10 mouse cellular contexts compared by ENCODE assay signal in genomic region chr13:40784202-40784771, GRCm38 (mm10). TPM values are rescaled to one million over a fixed set of nuclear protein-coding genes. Genes with fewer than 3 reads are reported as not detected.
DNase-seq lines count a peak whose midpoint lies in the region; ATAC-seq and TF ChIP-seq lines count a peak whose summit lies in the region.
"Had no signal": no experiment of that assay in that cellular context is flagged by ENCODE, and none has a peak within 500 bp of the region (broad histone marks: within the 10 kb centered on the region; RNA-seq: fewer than 3 reads in every experiment).

No protein-coding gene starts in this region.

- H3K36me3 ChIP-seq in liver, postnatal 0 days (replicated peaks; ENCODE audit: insufficient read depth, low read length) = no peaks in the 10 kb centered on the region
- H3K36me3 ChIP-seq in liver, embryonic 12.5 days = no peaks in the 10 kb centered on the region
- H3K36me3 ChIP-seq: embryonic facial prominence, embryonic 12.5 days; liver, embryonic 13.5 days had no signal

- no peak overlapping the region for H3K9ac ChIP-seq in liver, postnatal 0 days (replicated peaks)
- H3K9ac ChIP-seq in liver, embryonic 12.5 days = no peak overlapping the region
- H3K9ac ChIP-seq: embryonic facial prominence, embryonic 12.5 days; liver, embryonic 13.5 days had no signal

- TF ChIP-seq EP300 in liver, postnatal 0 days (IDR thresholded peaks at IDR 0.05; ENCODE audit: low read depth) = no peak

- WGBS in liver, postnatal 0 days (ENCODE audit: insufficient replicate concordance) = 49% methylated on average over 8 of the region's 8 CpGs
- 36% methylated on average over 8 of the region's 8 CpGs for WGBS in liver, embryonic 12.5 days (ENCODE audit: insufficient replicate concordance)

- H3K4me2 ChIP-seq in liver, postnatal 0 days (ENCODE audit: low read depth, low read length) = no peak overlapping the region
- no peak overlapping the region for H3K4me2 ChIP-seq in liver, embryonic 12.5 days
- H3K4me2 ChIP-seq: embryonic facial prominence, embryonic 12.5 days; liver, embryonic 13.5 days had no signal

- H3K27ac ChIP-seq in liver, postnatal 0 days (ENCODE audit: low read depth) = no peak overlapping the region
- no peak overlapping the region for H3K27ac ChIP-seq in liver, embryonic 12.5 days
- H3K27ac ChIP-seq: embryonic facial prominence, embryonic 12.5 days; liver, embryonic 13.5 days had no signal

- DNase-seq in frontal cortex, postnatal 25 days (ENCODE audit: low spot score in 2 of 2) = no peak
- DNase-seq in liver, postnatal 0 days = no peak
- DNase-seq in c-Kit-positive CD71-positive TER-119-negative erythroid progenitor cells, embryonic 14.5 days (ENCODE audit: low read depth) = peak; percentile 8
- no peak for DNase-seq in spleen, postnatal 36 days (ENCODE audit: low spot score in 2 of 2)
- DNase-seq: liver, embryonic 13.5 days had no signal

- peak; percentile 44; the same call in 1 of the 2 replicates for ATAC-seq in frontal cortex, adult (ENCODE audit: low TSS enrichment)
- no peak for ATAC-seq in liver, postnatal 0 days
- no peak for ATAC-seq in liver, embryonic 12.5 days
- peak; percentile 37; the same call in 1 of the 2 replicates for ATAC-seq in megakaryocyte-erythroid progenitor cell, adult 5-6 weeks (replicated peaks; ENCODE audit: low FRiP score, low TSS enrichment, poor library complexity, severe bottlenecking)
- no peak for ATAC-seq in erythroblast, adult 5-6 weeks (replicated peaks; ENCODE audit: low FRiP score, poor library complexity, severe bottlenecking)

- no peaks in the 10 kb centered on the region for H3K27me3 ChIP-seq in liver, postnatal 0 days (ENCODE audit: insufficient read depth, low read length)
- no peaks in the 10 kb centered on the region for H3K27me3 ChIP-seq in liver, embryonic 12.5 days (replicated peaks)
- H3K27me3 ChIP-seq: embryonic facial prominence, embryonic 12.5 days; liver, embryonic 13.5 days had no signal

- no peak overlapping the region for H3K4me3 ChIP-seq in liver, postnatal 0 days (ENCODE audit: low read depth, low read length)
- no peak overlapping the region for H3K4me3 ChIP-seq in liver, embryonic 12.5 days
- H3K4me3 ChIP-seq: embryonic facial prominence, embryonic 12.5 days; liver, embryonic 13.5 days had no signal

- H3K4me1 ChIP-seq in liver, postnatal 0 days (ENCODE audit: insufficient read depth) = no peaks in the 10 kb centered on the region
- no peaks in the 10 kb centered on the region for H3K4me1 ChIP-seq in liver, embryonic 12.5 days
- H3K4me1 ChIP-seq: embryonic facial prominence, embryonic 12.5 days had no signal

- H3K9me3 ChIP-seq in liver, postnatal 0 days (ENCODE audit: low read length) = no peaks in the 10 kb centered on the region
- no peaks in the 10 kb centered on the region for H3K9me3 ChIP-seq in liver, embryonic 12.5 days (replicated peaks)
- H3K9me3 ChIP-seq: embryonic facial prominence, embryonic 12.5 days; liver, embryonic 13.5 days had no signal

- TF ChIP-seq CTCF in liver, postnatal 0 days (IDR thresholded peaks at IDR 0.05; ENCODE audit: low read depth) = peak; percentile 70

RNA-seq across cellular contexts. Expression of gene Tfap2a, which starts 46.1 kb away (rescaled TPM):
- not detected in 2 replicates for polyA plus RNA-seq in liver, postnatal 0 days (2015; fragmentation: Nextera tagmentation; extraction: Ambion mirVana)
- polyA plus RNA-seq in liver, embryonic 12.5 days (2016; fragmentation: Nextera tagmentation; extraction: Ambion mirVana) = 0.07 TPM in 2 replicates
- not detected in 2 replicates for total RNA-seq in megakaryocyte-erythroid progenitor cell, adult 5-6 weeks (2014; fragmentation: Nextera tagmentation)
- not detected in 2 replicates for total RNA-seq in megakaryocyte-erythroid progenitor cell, adult 5-6 weeks (2017)
- total RNA-seq in erythroblast, adult 5-6 weeks (2015; ENCODE audit: low replicate concordance) = not detected in 2 replicates
- total RNA-seq in erythroblast, adult 5-6 weeks (2017; ENCODE audit: low replicate concordance) = not detected in 2 replicates
- polyA plus RNA-seq: liver, embryonic 13.5 days had no signal

Comparison
In these comparisons a context has a peak if more than half of its experiments do, and no peak if none do; other contexts are left out.
1. ATAC-seq: peak in frontal cortex, adult (single experiment) and megakaryocyte-erythroid progenitor cell, adult 5-6 weeks (single experiment); none in liver, postnatal 0 days (single experiment), liver, embryonic 12.5 days (single experiment) and erythroblast, adult 5-6 weeks (single experiment).